Mouse (Mus musculus) cerebellum, adult 11-12 months (tissue): ENCODE measurements around the gene Fance.
"Not testable (repeated sequence)": the region's sequence is repeated elsewhere in the genome, so short reads cannot be mapped to it uniquely, and the experiment has no call there.

Experiments
- DNase-seq: peaks from one replicate; pipeline ENCODE4 v3.0.0; 2022

Fance gene

DNA sequence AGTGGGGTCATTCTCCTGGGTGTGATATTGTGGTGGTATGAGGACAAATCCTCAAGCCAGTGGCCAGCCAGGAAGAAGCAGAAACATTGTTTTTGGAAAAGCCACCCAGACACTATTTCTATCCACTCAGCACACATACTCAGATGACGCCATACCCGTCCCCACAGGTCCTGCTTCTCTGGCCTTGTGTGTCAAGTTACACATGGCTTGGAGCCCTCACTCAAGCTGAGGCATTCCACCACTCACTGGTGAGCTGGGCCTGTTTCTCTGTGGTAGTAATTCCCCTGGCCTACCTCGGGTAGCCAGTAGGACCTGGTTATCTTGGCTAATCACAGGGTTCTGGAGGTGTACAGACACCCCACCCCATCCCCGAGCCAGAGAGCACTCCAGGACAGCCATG, 19.6 kb upstream of the Fance start:
- DNase-seq, result no peak

DNA sequence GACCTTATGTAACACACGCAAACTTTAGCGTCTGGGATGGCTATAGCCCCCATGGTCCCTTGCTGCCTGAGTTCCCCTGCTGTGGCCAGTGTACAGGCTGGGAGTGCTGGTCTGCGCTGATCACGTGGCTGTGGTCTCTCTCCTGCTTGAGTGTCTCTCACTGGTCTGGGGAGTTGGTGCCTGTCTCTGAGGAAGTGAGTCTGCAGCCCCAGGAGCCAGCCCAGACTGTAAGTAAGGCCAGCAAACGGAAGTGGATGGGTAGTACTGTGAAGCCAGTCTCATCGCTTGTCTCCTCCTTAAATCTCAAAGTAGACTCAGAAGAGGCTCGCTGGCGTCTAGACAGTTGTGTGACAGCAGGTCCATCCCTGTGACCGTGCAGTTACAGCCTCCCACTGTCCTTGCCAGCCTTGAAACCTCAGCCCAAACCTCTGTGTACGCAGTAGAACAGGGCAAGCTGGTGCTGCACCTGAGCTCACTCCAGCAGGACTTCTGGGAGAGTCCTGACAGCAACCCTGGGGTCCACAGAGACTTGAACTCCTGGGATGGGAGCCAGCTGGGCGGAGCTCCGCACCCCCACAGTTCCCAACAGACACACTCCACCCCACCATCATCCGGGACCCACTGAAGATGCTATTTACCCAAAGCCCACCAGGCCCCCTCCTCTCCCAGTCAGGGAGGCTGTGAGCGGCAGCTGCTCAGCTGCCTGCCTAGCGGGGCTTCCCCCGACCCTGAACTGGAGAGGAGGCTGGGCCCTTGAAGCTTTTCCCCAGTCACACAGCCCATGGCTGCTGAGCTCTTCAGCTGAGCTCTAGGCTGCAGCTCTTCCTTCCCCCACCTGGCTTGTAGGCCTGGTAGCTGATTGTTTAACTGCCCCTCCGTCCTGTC, 18.6 kb upstream of the Fance start:
- DNase-seq, result no peak

DNA sequence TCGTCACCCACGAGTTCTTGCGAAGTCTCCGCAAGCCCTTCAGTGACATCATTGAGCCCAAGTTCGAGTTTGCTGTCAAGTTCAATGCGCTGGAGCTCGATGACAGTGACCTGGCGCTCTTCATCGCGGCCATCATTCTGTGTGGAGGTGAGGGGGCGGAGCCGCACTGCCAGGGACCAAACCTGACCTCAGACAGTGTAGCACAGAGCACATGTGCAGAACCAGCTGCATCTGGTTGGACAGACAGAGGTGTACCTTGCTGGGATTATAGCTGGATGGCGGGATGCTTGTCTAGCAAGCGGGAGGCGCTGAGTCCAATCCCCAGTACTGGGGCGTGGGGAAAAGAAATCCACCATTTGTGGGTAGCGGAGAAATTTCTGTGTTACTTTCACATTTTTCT, 14.4 kb upstream of the Fance start:
- no peak for DNase-seq

DNA sequence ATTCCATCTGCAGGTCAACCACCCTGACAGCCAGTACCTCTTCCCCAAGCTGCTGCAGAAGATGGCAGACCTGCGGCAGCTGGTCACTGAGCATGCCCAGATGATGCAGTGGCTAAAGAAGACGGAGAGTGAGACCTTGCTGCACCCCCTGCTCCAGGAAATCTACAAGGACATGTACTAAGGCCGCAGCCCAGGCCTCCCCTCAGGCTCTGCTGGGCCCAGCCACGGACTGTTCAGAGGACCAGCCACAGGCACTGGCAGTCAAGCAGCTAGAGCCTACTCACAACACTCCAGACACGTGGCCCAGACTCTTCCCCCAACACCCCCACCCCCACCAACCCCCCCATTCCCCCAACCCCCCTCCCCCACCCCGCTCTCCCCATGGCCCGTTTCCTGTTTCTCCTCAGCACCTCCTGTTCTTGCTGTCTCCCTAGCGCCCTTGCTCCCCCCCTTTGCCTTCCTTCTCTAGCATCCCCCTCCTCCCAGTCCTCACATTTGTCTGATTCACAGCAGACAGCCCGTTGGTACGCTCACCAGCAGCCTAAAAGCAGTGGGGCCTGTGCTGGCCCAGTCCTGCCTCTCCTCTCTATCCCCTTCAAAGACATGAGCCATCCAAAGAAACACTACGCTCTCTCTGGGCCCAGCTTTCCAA, 13.5 kb upstream of the Fance start:
- DNase-seq, result no peak

DNA sequence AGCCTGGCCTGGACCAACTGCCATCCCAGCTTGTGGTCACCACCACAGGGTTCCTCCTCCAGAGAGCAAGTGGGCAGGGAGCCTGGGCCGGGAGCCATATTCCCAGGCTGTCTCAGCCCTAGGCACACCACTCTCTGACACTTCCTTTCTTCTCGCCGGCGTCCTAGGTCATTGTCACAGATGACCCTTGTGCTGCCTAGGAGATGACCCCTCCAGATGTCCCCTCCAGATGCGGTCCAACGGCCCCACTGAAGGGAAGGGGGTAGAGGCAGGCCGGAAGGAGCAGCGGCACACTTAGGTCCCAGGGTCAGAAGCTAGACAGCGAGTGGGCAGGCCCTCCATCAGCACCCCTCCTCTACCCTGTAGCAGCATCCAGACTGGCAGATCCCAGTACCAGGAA, 13.0 kb upstream of the Fance start:
- DNase-seq, result no peak

DNA sequence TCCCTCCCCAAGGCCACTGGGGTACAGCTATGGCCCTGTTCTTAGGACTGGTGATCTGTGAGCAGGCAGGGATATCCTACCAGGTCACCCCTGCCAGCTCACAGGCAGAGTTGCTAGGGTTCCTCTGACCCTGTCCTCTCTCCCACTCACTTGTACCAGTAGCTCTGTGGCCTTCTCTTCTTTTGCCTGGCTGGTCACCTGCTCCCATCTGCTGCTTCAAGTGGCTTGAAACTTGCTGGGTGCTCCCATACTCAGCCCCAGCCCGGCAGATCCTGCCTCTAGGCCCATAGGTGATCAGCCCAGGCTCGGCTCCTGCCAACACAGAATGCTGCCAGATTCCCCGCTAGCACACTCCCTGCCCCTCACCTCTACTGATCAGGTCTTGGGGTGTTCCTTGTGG, 12.5 kb upstream of the Fance start:
- no peak for DNase-seq

DNA sequence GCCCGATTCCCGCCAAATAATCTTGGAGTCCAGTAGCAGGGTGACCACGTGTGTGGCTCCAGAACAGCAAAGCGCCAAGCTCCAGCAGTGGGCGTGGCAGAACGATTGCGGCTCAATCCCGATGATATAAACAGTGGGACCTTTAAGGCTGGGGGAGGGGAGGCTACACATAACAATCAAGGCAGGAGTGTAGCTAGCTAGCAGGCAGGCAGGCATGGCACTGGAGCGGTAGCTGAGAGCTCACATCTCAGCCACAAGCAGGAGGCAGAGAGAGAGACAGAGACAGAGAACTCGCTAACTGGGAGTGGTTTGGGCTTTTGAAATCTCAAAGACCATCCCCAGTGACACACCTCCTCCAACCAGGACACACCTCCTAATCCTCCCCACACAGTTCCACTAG, 8.1 kb upstream of the Fance start:
- no peak for DNase-seq

DNA sequence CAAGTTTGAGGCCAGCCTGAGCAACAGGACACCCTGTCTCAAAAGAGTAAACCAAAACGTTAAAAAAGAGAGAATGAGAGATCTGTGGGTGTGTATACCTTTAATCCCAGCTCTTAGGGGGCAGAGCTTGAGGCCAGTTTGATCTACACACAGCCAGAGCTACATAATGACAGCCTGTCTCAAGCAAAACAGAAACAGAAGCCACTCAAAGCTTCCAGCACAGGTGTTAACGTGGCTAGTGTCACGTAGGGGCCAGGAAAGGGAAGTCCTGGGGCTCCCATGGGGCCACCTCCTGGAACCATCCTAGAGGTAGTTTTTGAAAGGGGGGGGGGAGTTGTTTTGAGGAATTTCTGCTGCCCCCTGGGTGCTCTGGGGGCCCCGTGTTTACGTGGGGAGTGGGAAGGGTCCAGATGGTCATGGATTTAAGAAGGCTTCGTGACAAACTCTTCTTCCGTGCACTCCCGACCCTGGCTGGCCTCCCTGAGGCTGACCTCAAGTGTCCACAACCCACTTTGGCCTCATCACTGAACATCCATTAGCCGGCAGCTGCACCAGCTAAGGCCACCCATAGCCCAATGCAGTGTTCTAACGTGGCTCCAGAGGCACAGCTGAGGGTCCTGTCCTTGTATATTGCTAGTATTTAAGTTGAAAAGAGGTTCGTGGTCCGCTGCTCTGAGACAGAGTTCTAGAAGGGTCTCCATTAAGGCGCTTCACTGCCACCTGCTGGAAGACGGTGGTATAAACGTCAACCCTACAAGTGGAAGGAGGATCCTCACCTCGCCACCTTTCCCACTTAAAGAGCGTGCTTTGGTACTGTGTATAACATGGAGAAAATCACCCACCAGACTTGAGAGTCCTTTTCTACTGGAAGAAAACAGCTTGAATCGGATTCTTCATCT, 4.8 kb upstream of the Fance start:
- DNase-seq, result peak; percentile 68

DNA sequence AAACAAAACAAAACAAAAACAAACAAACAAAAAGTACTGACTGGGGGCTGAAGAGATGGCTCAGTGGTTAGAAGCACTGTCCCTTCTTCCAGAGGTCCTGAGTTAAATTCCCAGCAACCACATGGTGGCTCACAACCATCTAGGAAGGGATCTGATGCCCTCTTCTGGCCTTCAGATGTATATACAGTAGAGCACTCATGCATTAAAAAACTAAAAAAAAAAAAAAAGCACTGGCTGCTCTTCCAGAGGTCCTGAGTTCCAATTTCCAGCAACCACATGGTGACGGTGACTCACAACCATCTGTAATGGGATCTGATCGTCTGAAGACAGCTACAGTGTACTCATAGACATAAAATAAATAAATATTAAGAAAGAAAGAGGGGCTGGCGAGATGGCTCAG, 2.5 kb upstream of the Fance start:
- no peak for DNase-seq

DNA sequence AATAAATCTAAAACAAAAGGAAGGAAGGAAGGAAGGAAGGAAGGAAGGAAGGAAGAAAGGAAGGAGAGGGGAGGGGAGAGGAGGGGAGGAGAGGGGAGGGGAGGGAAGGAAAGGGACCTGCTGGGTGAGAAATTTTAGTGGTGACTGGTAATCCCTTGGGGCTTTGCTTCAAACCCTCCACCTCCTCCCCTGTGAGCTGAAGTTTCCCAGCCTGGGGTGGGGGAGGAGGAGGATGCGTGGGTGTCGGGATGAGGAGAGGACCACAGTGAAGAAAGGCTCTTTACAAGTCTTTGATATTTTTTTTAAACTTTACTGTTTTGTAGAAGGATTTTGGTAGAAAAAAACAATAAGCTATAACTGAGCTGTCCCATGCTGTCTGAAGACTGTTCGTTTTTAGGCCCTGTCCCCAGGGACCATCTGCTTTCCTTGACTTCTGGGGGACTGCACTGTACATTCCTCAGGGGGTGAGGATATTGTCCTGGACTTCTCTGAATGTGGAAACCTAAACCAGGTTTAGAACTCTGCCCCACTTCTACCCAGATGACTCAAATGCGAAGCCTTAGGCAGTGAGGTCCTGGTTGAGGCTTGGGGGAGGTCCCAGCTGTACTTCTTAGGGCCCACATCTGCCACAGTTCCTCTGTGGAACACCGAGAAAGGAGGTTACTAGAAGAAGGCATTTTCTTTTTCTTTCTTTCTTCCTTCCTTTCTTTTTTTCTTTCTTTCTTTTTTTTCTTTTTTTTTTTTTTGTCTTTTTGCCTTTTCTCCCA, 1.8 kb upstream of the Fance start:
- peak; percentile 20 for DNase-seq

DNA sequence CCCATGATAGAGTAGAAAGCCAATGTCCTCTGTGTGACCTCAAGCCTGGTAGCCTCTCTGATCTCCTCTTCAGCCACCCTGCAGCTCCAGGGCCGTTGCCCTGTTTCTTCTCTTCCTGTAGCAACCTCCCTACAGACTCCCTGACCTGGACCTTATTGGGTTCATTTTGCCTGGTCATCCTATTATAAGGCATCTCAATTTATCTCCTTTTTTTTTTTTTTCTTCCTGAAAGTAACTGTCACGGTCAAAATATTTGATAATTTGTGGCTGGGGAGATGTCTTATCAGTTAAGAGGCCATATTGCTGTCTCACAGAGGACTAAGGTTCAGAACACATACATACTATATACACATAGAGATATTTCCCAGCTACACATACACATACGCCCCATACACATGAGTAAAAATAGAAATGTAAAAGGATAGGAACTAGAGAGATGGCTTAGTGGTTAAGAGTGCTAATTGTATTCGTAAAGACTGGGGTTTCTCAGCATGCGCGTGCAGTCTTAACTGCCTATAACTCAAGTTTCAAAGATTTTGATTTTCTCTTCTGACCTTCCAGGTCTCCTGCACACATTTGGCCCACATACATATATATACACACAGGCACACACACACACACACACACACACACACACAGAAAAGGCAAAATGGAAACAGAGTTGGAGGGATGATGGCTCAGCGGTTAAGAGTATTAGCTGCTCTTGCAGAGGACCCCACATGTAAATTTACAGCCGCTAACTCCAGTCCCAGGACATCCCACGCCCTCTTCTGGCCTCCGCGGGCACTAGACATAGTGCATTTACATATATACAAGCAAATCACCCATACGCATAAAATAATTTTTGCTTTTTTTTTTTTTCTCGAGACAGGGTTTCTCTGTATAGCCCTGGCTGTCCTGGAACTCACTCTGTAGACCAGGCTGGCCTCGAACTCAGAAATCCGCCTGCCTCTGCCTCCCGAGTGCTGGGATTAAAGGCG, 797 bp upstream of the Fance start:
- DNase-seq, result peak; percentile 60

DNA sequence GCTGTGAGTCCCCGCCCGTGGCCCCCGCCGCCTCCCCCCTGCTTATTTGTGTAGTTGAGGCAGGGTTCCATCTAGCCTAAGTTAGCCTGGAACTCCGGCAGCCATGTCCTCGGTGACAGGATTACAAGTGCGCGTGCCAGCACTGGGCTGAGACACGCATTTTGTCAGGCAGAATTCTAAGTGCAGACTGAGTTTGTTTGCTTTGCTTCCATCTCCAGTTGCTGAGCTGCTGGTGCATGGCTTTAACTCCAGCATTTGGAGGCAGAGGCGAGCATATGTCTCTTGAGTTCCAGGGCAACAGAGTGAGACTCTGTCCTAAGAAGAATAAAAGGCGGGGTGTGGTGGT, 534 bp downstream of the Fance start:
- peak; percentile 48 for DNase-seq

DNA sequence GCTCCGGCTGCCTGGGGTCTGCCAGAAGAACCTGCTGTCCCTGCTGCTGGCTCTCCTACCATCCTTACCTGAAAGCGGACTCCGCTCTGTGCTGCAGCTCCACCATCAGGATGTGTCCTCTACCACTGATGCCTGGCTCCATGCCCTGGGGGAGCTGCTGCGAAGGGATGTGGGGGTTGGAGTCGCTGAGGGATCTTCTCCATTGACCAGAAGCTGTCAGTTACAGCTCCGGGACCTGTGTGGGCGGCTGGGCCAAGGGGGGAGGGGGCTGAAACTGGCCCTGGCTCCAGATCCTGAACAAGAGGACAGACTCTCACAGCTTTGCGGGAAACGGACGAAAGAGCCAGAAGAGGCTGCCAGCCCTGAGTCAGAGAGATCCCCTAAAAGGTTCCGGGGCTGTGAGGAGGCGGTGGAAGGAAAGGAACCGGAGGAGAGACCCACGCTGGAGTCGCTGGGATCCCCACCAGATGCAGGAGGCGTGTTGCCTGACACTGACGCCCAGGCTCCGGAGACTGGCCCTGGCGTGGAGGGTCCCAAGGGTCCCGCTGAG, 2.4 kb downstream of the Fance start:
- DNase-seq, result peak; percentile 34

DNA sequence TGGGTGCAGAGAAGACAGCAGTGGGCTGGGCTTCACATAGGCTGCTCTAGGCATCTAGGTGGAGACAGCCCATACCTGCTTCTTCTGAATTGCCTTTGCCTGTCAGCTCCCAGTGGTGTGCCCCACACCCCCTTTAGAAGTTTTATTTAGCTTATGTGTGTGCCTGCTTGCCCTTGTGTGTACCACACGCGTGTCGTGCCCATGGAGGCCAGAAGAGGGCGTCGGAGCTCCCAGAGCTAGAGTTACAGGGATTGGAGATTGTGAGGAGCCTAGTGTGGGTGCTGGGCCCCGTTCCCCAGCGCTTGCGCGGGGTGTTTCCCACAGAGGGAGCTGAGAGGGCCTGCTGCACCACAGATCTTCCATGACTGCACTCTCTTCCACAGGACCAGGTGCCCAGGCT, 3.2 kb downstream of the Fance start:
- DNase-seq, result no peak

DNA sequence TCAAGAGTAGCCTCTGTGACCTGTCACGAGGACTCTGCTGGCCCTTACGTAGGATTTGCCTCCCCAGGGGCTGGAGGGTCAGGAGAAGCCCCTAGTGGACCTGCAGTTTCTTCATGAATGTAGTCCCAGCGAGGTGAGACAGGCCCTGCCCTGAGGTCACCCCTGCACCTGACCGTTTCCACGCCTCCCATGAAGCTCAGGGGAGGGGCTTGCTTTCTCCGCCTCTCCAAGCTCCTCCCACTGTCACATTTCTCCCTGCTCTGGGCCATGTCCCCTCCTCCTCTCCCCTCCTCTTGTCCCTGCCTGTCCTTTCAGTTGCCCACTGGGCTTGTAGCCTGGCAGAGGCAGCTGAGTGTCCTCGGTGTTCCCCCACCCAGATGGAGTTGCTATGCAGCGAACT, 3.8 kb downstream of the Fance start:
- DNase-seq, result peak; percentile 24

DNA sequence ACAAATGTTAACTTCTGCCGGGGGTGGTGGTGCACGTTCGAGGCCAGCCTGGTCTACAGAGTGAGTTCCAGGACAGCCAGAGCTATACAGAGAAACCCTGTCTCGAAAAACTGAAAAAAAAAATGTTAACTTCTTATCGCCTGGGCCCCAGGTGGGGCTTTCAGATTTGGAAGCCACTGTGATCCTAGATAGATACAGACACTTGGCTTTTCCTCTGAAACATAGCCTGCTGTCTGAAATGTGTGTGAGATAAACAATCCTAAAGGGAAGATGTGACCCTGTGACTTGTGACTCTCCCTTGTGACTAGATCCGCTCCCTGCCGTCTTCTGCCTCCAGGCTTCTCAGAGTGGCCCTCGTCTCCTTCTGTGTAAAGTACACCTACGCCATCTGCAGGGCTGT, 4.4 kb downstream of the Fance start:
- DNase-seq, result no peak

DNA sequence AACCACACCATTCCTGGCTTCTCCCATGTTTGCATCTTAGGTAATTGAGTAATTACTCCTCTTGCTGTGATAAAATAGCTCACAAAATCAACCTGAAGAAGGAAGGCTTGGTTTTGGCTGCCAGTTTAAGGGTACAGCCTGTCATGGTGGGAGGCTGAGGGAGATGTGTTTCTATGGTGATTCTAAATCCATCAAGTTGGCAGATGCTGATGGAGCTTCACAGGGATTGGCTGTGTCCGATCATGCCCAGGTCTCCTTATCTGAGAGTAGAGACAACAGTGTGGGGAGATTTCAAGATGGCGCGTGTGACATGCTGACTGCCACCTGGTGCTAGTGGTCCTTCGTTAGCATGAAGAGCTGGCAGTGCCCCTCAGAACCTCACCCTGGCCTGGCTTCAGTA, 8.4 kb downstream of the Fance start:
- no peak for DNase-seq

DNA sequence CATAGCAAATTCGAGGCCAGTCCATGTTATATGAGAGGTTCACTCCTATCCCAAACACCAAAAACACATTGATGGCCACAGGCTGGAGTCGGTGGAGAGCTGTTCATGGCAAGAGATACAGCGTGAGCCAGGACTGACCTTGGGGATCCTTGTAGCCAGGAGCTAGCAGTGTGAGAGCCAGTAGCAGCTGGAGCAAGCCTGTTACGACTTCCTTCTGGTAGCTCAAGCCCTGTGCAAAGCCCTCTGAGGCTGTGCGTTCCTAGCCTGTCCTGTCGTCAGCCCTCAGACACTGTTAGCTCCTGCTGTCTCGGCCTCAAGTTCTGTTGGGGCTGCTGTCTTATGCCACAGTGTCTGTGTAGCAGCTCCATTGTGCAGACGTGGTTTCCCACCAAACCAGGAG, 10.5 kb downstream of the Fance start:
- DNase-seq, result no peak

DNA sequence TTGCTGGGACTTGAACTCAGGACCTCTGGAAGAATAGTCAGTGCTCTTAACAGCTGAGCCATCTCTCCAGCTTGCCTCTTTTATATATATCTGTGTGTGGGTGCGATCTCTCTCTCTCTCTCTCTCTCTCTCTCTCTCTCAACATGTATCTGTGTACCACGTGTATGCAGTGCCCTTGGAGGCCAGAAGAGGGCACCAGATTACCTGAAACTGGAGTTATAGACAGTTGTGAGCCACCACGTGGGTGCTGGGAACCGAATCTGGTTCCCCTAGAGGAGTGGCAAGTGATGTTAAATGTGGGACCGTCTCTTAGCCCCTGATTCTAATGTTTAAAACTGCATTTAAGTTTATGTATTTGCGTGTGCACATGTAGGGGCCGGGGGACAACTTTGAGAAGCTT, 11.1 kb downstream of the Fance start:
- DNase-seq, result not testable (repeated sequence)

DNA sequence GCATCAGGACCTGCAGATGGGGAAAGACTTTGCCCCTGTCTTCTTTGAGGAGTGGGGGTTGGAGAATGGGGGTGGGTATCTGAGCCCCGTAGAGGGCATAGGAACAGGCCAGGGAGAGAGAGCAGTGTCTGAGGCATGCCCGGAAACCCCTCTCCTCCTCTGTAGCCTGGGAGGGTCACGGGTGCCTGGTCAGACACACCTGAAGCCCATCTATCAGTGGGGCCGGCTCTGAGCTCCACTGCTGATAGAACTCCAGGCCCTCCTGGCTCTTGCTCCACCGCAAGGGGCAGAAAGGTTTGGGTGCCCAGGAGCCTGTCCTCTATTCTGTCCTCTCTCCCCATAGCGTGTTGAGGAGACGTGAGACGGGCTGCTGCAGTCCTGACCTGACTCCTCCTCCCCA, 12.4 kb downstream of the Fance start:
- DNase-seq, result peak; percentile 23

DNA sequence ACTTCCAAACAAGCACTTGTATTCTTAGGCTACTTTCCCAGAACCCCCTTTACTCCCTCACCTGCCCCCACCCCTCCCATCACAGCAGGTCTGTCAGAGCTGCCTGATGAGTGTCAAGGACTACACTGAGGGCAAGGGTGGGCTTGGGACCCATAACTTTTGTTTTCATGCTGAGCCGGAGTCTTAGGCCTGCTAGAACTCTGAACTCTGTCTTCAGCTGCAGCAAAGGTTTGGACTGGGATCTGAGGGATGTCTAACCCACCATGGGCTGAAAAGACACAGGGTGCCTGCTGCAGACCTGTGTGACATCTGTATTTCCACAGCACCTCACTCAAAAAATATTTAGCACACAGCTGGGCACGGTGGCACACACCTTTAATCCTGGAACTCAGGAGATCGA, 13.6 kb downstream of the Fance start:
- peak; percentile 25 for DNase-seq
